Comparison of ENCODE assay signal across 26 mouse cellular contexts in the genomic region with DNA sequence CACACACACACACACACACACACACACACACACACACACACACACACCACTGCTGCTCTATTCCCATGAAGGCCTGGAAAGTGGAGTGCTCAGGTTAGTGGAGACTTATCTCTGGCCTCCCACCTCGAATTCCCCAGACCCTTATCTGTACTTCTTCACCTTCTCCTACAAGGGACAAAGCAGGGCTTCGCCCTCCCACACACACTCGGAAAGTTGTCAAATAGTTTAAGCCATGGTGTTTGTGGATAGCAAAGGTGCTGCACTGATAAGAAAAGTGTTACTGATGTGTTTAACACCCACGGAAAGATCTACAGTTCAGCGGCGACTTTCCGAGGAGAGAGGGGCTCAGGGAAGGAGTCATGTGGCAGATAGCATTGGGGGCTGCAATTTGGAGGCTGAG. TPM values are rescaled to one million over a fixed set of nuclear protein-coding genes. Genes with fewer than 3 reads are reported as not detected.
DNase-seq lines count a peak whose midpoint lies in the region; ATAC-seq and TF ChIP-seq lines count a peak whose summit lies in the region.
"Had no signal": no experiment of that assay in that cellular context is flagged by ENCODE, and none has a peak within 500 bp of the region (broad histone marks: within the 10 kb centered on the region; RNA-seq: fewer than 3 reads in every experiment).

No protein-coding gene starts in this region.

- H3K27ac ChIP-seq in heart, embryonic 11.5 days (ENCODE audit: low read depth, low read length) = peak overlapping the region; percentile 80
- H3K27ac ChIP-seq in heart, embryonic 15.5 days = peak overlapping the region; percentile 77
- no peak overlapping the region for H3K27ac ChIP-seq in liver, postnatal 0 days (ENCODE audit: low read depth)
- H3K27ac ChIP-seq: embryonic facial prominence, embryonic 10.5 days; forebrain, embryonic 13.5 days; hindbrain, embryonic 13.5 days; hindbrain, postnatal 0 days; kidney, postnatal 0 days had no signal

- DNase-seq in heart, adult 8-10 months (ENCODE audit: low spot score) = no peak
- DNase-seq in heart, adult 18-20 months = no peak
- DNase-seq in c-Kit-positive CD71-positive TER-119-negative erythroid progenitor cells, embryonic 14.5 days (ENCODE audit: low read depth) = peak; percentile 9
- peak; percentile 4 to 8 for DNase-seq in heart, postnatal 10 days
- no peak for DNase-seq in liver, postnatal 0 days
- no peak for DNase-seq in adrenal gland, adult (ENCODE audit: inconsistent age in 2 of 2, low spot score in 1 of 2)
- DNase-seq: adrenal gland, postnatal 14 days; cerebellum, adult 2 months; cerebellum, postnatal 10 days; forebrain, postnatal 0 days; gastrocnemius, postnatal 36 days; kidney, adult 11 months; kidney, adult 9 months had no signal

- peak; percentile 66 for ATAC-seq in heart, embryonic 11.5 days (replicated peaks; ENCODE audit: insufficient number of reproducible peaks, low FRiP score, low TSS enrichment)
- ATAC-seq in heart, embryonic 15.5 days (replicated peaks; ENCODE audit: insufficient number of reproducible peaks, insufficient read depth, low FRiP score, low read depth) = peak; percentile 82
- ATAC-seq in liver, postnatal 0 days = no peak
- ATAC-seq: forebrain, embryonic 13.5 days; forebrain, postnatal 0 days; hindbrain, postnatal 0 days had no signal

- H3K36me3 ChIP-seq in heart, embryonic 11.5 days (ENCODE audit: control insufficient read depth, insufficient read depth, low read length) = no peaks in the 10 kb centered on the region
- no peaks in the 10 kb centered on the region for H3K36me3 ChIP-seq in heart, embryonic 15.5 days
- H3K36me3 ChIP-seq in liver, postnatal 0 days (replicated peaks; ENCODE audit: insufficient read depth, low read length) = no peaks in the 10 kb centered on the region
- H3K36me3 ChIP-seq: embryonic facial prominence, embryonic 10.5 days; hindbrain, embryonic 13.5 days had no signal

- no peaks in the 10 kb centered on the region for H3K27me3 ChIP-seq in heart, embryonic 11.5 days (ENCODE audit: control insufficient read depth, insufficient read depth, low read length)
- no peaks in the 10 kb centered on the region for H3K27me3 ChIP-seq in heart, embryonic 15.5 days
- H3K27me3 ChIP-seq in liver, postnatal 0 days (ENCODE audit: insufficient read depth, low read length) = no peaks in the 10 kb centered on the region
- H3K27me3 ChIP-seq: forebrain, embryonic 13.5 days; hindbrain, embryonic 13.5 days had no signal

- H3K4me3 ChIP-seq in heart, embryonic 11.5 days (ENCODE audit: low read depth, low read length) = no peak overlapping the region
- H3K4me3 ChIP-seq in heart, embryonic 15.5 days = no peak overlapping the region
- no peak overlapping the region for H3K4me3 ChIP-seq in liver, postnatal 0 days (ENCODE audit: low read depth, low read length)
- H3K4me3 ChIP-seq: embryonic facial prominence, embryonic 10.5 days; forebrain, embryonic 13.5 days; hindbrain, embryonic 13.5 days had no signal

- H3K4me1 ChIP-seq in heart, embryonic 11.5 days (ENCODE audit: control insufficient read depth, insufficient read depth, low read length) = peaks cover 14% of the 10 kb centered on the region
- H3K4me1 ChIP-seq in heart, embryonic 15.5 days (replicated peaks) = peaks cover 18% of the 10 kb centered on the region
- no peaks in the 10 kb centered on the region for H3K4me1 ChIP-seq in liver, postnatal 0 days (ENCODE audit: insufficient read depth)
- H3K4me1 ChIP-seq: forebrain, embryonic 13.5 days; hindbrain, embryonic 13.5 days had no signal

- H3K9ac ChIP-seq in heart, embryonic 11.5 days (ENCODE audit: low read depth, low read length) = no peak overlapping the region
- no peak overlapping the region for H3K9ac ChIP-seq in heart, embryonic 15.5 days
- no peak overlapping the region for H3K9ac ChIP-seq in liver, postnatal 0 days (replicated peaks)
- H3K9ac ChIP-seq: forebrain, embryonic 13.5 days; forebrain, postnatal 0 days; hindbrain, embryonic 13.5 days had no signal

- no peak for TF ChIP-seq EP300 in liver, postnatal 0 days (IDR thresholded peaks at IDR 0.05; ENCODE audit: low read depth)

- H3K4me2 ChIP-seq in heart, embryonic 11.5 days = no peak overlapping the region
- H3K4me2 ChIP-seq in heart, embryonic 15.5 days = no peak overlapping the region
- no peak overlapping the region for H3K4me2 ChIP-seq in liver, postnatal 0 days (ENCODE audit: low read depth, low read length)
- H3K4me2 ChIP-seq: forebrain, embryonic 13.5 days; hindbrain, embryonic 13.5 days had no signal

- H3K9me3 ChIP-seq in heart, embryonic 11.5 days (replicated peaks; ENCODE audit: control insufficient read depth, low read length) = no peaks in the 10 kb centered on the region
- no peaks in the 10 kb centered on the region for H3K9me3 ChIP-seq in heart, embryonic 15.5 days (replicated peaks)
- no peaks in the 10 kb centered on the region for H3K9me3 ChIP-seq in liver, postnatal 0 days (ENCODE audit: low read length)
- H3K9me3 ChIP-seq: embryonic facial prominence, embryonic 10.5 days; forebrain, embryonic 13.5 days; hindbrain, embryonic 13.5 days had no signal

- 4% methylated on average over 7 of the region's 7 CpGs for WGBS in heart, embryonic 11.5 days (ENCODE audit: insufficient replicate concordance)
- 11% methylated on average over 7 of the region's 7 CpGs for WGBS in heart, embryonic 15.5 days
- WGBS in liver, postnatal 0 days (ENCODE audit: insufficient replicate concordance) = 26% methylated on average over 7 of the region's 7 CpGs

- TF ChIP-seq CTCF in liver, postnatal 0 days (IDR thresholded peaks at IDR 0.05; ENCODE audit: low read depth) = no peak

- intact Hi-C loops in heart, postnatal 10 days (cut with DNase I) = no loop called here

RNA-seq across cellular contexts. Expression of a gene that starts 45.2 kb away (rescaled TPM):
- polyA plus RNA-seq in heart, embryonic 11.5 days (2014; fragmentation: Nextera tagmentation; extraction: Ambion mirVana) = not detected in 2 replicates
- total RNA-seq in heart, adult 8-10 months (2022) = under 1 TPM in 1 of 4 experiments, not detected in 3; 0.03 TPM
- not detected in 2 replicates for polyA plus RNA-seq in heart, embryonic 15.5 days (2015; fragmentation: Nextera tagmentation; extraction: Ambion mirVana)
- total RNA-seq in heart, adult 18-20 months (2021) = not detected
- total RNA-seq in heart, postnatal 10 days (2021) = not detected
- not detected in 2 replicates for polyA plus RNA-seq in liver, postnatal 0 days (2015; fragmentation: Nextera tagmentation; extraction: Ambion mirVana)
- total RNA-seq: adrenal gland, adult 18-20 months; adrenal gland, postnatal 14 days; CH12.LX; forebrain, postnatal 0 days; gastrocnemius, adult 8-10 months; gastrocnemius, postnatal 36 days; hematopoietic stem cell, adult 5-6 weeks; hindbrain, postnatal 0 days had no signal
- polyA plus RNA-seq: cerebellum, adult 2 months; embryonic facial prominence, embryonic 14.5 days; forebrain, embryonic 13.5 days; intestine, embryonic 14.5 days had no signal

Comparison
In these comparisons a context has a peak if more than half of its experiments do, and no peak if none do; other contexts are left out.
1. DNase-seq: peak in c-Kit-positive CD71-positive TER-119-negative erythroid progenitor cells, embryonic 14.5 days (single experiment) and heart, postnatal 10 days (2 of 2); none in heart, adult 8-10 months (single experiment), heart, adult 18-20 months (0 of 2), liver, postnatal 0 days (single experiment) and adrenal gland, adult (0 of 2).